Mouse (Mus musculus) heart, adult 2 months (tissue): ENCODE data around the gene Ddx50. TPM values are rescaled to one million over a fixed set of nuclear protein-coding genes. Genes with fewer than 3 reads are reported as not detected.
A peak's percentile ranks its signal among the peaks of the same experiment; 100 is the strongest.
"Not testable (repeated sequence)": the region's sequence is repeated elsewhere in the genome, so short reads cannot be mapped to it uniquely, and the experiment has no call there.

Experiments
- DNase-seq, 2 experiments: peaks; one replicate each; pipeline ENCODE4 v3.0.0; 2021
- H3K27ac ChIP-seq: fragments of 200-600 bp; 2 replicates; pipeline ENCODE4 v1.8.1; 2022
- H3K27me3 ChIP-seq: fragments of 200-500 bp; 2 replicates; pipeline ENCODE4 v1.6.1; 2012; ENCODE audit warnings: mild to moderate bottlenecking, low read length, inconsistent platforms, mixed read lengths; ENCODE audit not compliant: control insufficient read depth, insufficient read depth
- H3K36me3 ChIP-seq: fragments of 200-500 bp; 2 replicates; pipeline ENCODE4 v1.6.1; 2012; ENCODE audit warnings: low read length, inconsistent platforms; ENCODE audit not compliant: control insufficient read depth, insufficient read depth
- H3K4me1 ChIP-seq: fragments of 200-500 bp; 2 replicates; pipeline ENCODE4 v1.6.1; 2011; ENCODE audit warnings: low read length; ENCODE audit not compliant: control insufficient read depth, insufficient read depth
- H3K4me3 ChIP-seq: fragments of 200-600 bp; 2 replicates; pipeline ENCODE4 v1.8.1; 2022
- H3K79me2 ChIP-seq: fragments of 200-500 bp; replicated peaks from 2 replicates; pipeline ENCODE4 v1.6.1; 2012; ENCODE audit warnings: mild to moderate bottlenecking, inconsistent platforms, low read length, moderate library complexity, mixed read lengths; ENCODE audit not compliant: control insufficient read depth, insufficient read depth
- H3K9ac ChIP-seq: fragments of 200-500 bp; 2 replicates; pipeline ENCODE4 v1.6.1; 2012; ENCODE audit warnings: low read depth, mild to moderate bottlenecking, control low read depth, inconsistent platforms, low read length, mixed read lengths
- CTCF ChIP-seq: fragments of 200-600 bp; IDR thresholded peaks from 2 replicates; pipeline ENCODE4 v1.8.1; 2022; ENCODE audit warnings: antibody characterized with exemption, mild to moderate bottlenecking, moderate library complexity
- EP300 ChIP-seq: fragments of 200-500 bp; IDR thresholded peaks from 2 replicates; pipeline ENCODE4 v1.6.1; 2011; ENCODE audit warnings: low read depth, low read length, control low read depth; ENCODE audit not compliant: insufficient read depth
- POLR2A ChIP-seq: fragments of 200-500 bp; IDR thresholded peaks from 2 replicates; pipeline ENCODE4 v1.6.1; 2011; ENCODE audit warnings: mild to moderate bottlenecking, low read depth, low read length, control low read depth; ENCODE audit not compliant: insufficient read depth
- WGBS: fragments of 180-500 bp; shearing (Covaris S2); methylation state at CpG from one replicate; pipeline ENCODE4 v1.1.7; 2018; 5-methylcytosine and 5-hydroxymethylcytosine counted together
- intact Hi-C: fragments of 180-260 bp; cut with DNase I; formaldehyde crosslinking; loops from one replicate; pipeline ENCODE4 v1.15.1; 2025
- polyA plus RNA-seq: library from polyadenylated mRNA; depleted of rRNA; stranded (reverse); fragments of >200 nt; gene quantifications from 2 replicates; pipeline ENCODE4 v1.2.3, GENCODE M21; 2012
- total RNA-seq, 2 experiments: library from RNA; stranded (reverse); gene quantifications; 2 replicates each; pipeline ENCODE4 v1.2.3; 2021

The Ddx50 gene
- total and polyA plus RNA-seq, 3 experiments = 10.8 to 48.1 (median 48.0) TPM

DNA sequence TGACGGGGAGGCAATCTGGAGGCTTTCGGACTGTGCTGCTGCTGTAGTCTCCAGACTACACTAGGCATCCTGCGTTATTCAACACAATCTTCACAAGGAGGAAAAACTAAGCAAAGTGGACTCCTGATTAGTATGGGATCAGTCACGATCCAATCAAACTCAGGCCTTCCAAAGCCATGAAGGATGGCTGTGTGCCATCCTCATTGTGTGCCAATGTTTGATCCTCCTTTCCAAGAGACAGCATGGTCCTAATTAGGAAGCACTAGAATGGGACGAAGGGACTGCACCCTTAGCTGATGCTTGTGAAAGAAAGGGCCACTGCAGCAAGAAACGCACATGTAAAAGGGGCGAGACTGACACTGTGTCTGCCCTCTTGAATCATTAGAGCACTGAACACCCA lies 58.5 kb downstream of the Ddx50 start:
- Histone ChIP-seq H3K36me3 (peaks cover 9% of the 10 kb centered on the region), H3K27me3 (no peaks in the 10 kb centered on the region), H3K27ac (no peak overlapping the region), H3K79me2 (no peaks in the 10 kb centered on the region), H3K9ac (no peak overlapping the region), H3K4me3 (no peak overlapping the region), H3K4me1 (no peaks in the 10 kb centered on the region; the same call in 1 of the 2 replicates)
- DNase-seq = no peak
- TF ChIP-seq EP300 = no peak
- intact Hi-C loops = loop anchor here (5.0 kb wide), 1 partner anchor 90 kb away; no protein-coding TSS in a partner anchor
- 71% methylated on average over 7 of the region's 7 CpGs for WGBS

DNA sequence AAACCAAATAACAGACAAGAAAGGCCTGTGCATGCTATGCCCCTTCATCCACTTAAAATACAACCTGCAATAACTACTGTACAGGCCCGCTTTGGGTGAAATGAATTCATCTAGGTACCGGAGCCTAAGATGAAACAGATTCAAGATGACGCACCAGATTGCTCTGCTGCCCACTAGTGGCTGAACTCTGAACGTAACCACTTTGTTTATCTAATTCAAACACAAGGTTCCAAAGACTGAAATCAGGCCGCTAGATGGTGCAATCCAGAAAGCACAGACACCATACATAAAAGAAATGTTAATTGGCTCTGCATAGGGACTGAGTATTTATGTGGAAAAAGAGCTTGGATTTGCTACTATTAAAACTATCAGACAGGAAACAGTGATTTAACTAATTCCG lies 60.8 kb downstream of the Ddx50 start:
- no peak overlapping the region for H3K9ac ChIP-seq
- TF ChIP-seq EP300 (no peak), POLR2A (no peak), CTCF (no peak; the same call in 1 of the 2 replicates)
- intact Hi-C loops = loop anchor here (5.0 kb wide), 1 partner anchor 92 kb away; no protein-coding TSS in a partner anchor
- no peaks in the 10 kb centered on the region for H3K27me3 ChIP-seq
- peaks cover 9% of the 10 kb centered on the region for H3K36me3 ChIP-seq
- H3K27ac ChIP-seq = no peak overlapping the region
- H3K4me1 ChIP-seq = no peaks in the 10 kb centered on the region; the same call in 1 of the 2 replicates
- 16% methylated on average over 6 of the region's 6 CpGs for WGBS
- peak; percentile 81 to 82 for DNase-seq
- H3K4me3 ChIP-seq = no peak overlapping the region
- H3K79me2 ChIP-seq = no peaks in the 10 kb centered on the region

DNA sequence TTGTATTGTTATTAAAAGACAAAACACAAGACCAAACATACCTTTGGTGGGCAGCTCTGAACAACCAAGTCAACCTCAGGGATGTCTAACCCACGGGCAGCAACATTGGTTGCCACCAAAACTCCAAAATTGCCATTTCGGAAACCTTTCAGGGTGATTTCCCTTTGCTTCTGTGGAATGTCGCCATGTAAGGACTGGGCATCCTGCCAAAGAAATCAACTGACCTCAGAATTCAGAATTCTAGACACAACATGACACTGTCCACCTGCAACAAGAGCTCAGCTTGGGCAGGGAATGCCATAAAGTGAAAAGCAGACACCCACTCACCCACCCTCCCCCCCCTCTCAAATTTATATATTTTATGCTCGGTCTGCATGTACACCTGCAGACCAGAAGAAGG lies 62.4 kb downstream of the Ddx50 start:
- H3K27me3 ChIP-seq = no peaks in the 10 kb centered on the region
- H3K4me1 ChIP-seq = no peaks in the 10 kb centered on the region; the same call in 1 of the 2 replicates
- no peak overlapping the region for H3K27ac ChIP-seq
- intact Hi-C loops = no loop called here
- no peak overlapping the region for H3K4me3 ChIP-seq
- TF ChIP-seq CTCF = no peak
- no peak for DNase-seq
- peaks cover 9% of the 10 kb centered on the region for H3K36me3 ChIP-seq
- H3K79me2 ChIP-seq = no peaks in the 10 kb centered on the region
- no peak overlapping the region for H3K9ac ChIP-seq
- 42% methylated on average over 4 of the region's 4 CpGs for WGBS

DNA sequence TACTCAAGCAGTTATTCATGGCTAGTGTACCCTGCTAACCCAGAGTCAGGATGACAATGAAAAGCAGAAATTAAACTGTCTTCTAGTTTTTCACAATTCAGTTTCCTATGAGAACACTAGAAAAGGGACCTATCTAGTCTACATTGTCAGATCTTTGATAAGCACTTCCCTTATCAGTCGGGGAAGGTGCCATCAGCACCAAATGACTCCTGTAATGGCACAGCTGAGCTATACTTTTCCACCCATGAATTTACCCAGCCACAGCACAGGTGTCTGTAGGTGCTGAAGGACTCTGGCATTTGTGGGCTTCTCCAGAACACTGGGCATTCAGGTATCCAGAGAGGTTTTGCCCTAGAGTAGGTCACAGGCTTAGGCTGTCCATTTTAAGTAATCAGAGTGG lies 67.8 kb downstream of the Ddx50 start:
- Histone ChIP-seq H3K27me3 (no peaks in the 10 kb centered on the region), H3K4me1 (peaks cover 3% of the 10 kb centered on the region; the same call in 1 of the 2 replicates), H3K9ac (no peak overlapping the region), H3K27ac (no peak overlapping the region), H3K4me3 (no peak overlapping the region), H3K79me2 (no peaks in the 10 kb centered on the region), H3K36me3 (no peaks in the 10 kb centered on the region)
- TF ChIP-seq EP300 (no peak), POLR2A (no peak), CTCF (no peak)
- no peak for DNase-seq
- intact Hi-C loops = no loop called here
- 54% methylated on average over 1 of the region's 1 CpGs for WGBS

DNA sequence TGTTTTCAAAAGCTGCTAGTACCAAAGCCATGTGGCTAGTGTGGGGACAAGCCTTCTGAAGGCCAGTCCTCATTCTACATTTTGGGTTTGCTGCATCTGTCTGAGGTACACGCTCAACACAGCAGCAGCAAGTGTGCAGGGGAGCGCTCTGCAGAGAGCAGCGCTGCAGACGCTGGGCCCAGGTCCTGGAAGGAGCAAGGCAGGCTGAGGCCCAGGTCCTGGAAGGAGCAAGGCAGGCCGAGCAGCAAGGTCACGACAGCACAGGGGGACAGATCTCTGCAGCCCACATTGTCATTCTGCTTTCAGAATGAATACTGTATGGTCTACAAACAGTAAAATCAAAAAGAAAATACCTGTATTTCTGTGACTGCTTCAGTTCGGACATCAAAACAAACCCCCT lies 68.3 kb downstream of the Ddx50 start:
- 73% methylated on average over 7 of the region's 7 CpGs for WGBS
- Histone ChIP-seq H3K36me3 (no peaks in the 10 kb centered on the region), H3K79me2 (no peaks in the 10 kb centered on the region), H3K4me3 (no peak overlapping the region), H3K27ac (no peak overlapping the region), H3K27me3 (no peaks in the 10 kb centered on the region), H3K4me1 (peaks cover 3% of the 10 kb centered on the region; the same call in 1 of the 2 replicates), H3K9ac (no peak overlapping the region)
- no peak for DNase-seq
- intact Hi-C loops = no loop called here
- TF ChIP-seq CTCF (no peak), POLR2A (no peak), EP300 (no peak)

DNA sequence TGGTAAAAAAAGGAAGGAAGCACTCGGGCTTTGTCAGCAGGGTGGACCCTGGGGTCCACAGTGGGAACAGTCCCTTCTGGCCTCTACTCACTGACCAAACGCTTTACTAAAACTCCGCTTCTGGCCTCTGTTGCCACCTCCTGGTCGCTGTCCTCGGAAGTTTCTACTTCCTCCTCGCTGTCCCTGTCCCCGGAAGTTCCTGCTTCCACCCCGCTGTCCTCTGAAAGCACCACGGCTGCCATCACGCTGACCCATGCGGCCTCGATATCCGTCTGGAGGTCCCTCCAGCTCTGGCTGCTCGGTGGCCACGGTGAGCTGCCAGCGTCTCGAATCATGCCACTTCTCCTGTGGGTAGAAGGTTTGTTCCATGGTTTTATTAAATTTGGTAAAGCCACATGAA lies 68.8 kb downstream of the Ddx50 start:
- peaks cover under 1% of the 10 kb centered on the region for H3K36me3 ChIP-seq
- intact Hi-C loops = no loop called here
- 76% methylated on average over 17 of the region's 17 CpGs for WGBS
- no peak overlapping the region for H3K9ac ChIP-seq
- H3K79me2 ChIP-seq = no peaks in the 10 kb centered on the region
- no peak overlapping the region for H3K4me3 ChIP-seq
- no peak overlapping the region for H3K27ac ChIP-seq
- peaks cover 3% of the 10 kb centered on the region; the same call in 1 of the 2 replicates for H3K4me1 ChIP-seq
- TF ChIP-seq CTCF (no peak), EP300 (no peak), POLR2A (no peak)
- no peaks in the 10 kb centered on the region for H3K27me3 ChIP-seq
- DNase-seq = peak in 1 of 2 experiments; percentile 18

DNA sequence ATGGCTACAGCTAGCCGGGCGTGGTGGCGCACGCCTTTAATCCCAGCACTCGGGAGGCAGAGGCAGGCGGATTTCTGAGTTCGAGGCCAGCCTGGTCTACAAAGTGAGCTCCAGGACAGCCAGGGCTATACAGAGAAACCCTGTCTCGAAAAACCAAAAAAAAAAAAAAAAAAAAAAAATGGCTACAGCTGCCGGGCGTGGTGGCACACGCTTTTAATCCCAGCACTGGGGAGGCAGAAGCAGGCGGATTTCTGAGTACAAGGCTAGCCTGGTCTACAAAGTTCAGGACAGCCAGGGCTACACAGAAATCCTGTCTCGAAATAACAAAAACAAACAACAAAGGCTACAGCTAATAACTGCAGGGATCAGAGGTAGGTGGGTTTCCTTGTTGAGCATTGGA lies 71.9 kb downstream of the Ddx50 start:
- WGBS = 84% methylated on average over 13 of the region's 13 CpGs
- H3K27ac ChIP-seq, H3K4me1 ChIP-seq, H3K9ac ChIP-seq, DNase-seq, H3K79me2 ChIP-seq, H3K4me3 ChIP-seq, H3K36me3 ChIP-seq, H3K27me3 ChIP-seq, intact Hi-C loops: not testable (repeated sequence)
